Mouse (Mus musculus): ENCODE data around the gene Shisa3.
A peak's percentile ranks its signal among the peaks of the same experiment; 100 is the strongest.

The Shisa3 gene

GRCm38 (mm10) chr5:67607804-67608673 is at the start of gene Shisa3:
Gene Shisa3, plus strand, starts transcription at chr5:67607882.
- DNase-seq, result peak; percentile 16

- DNase-seq, result no peak
Measured at GRCm38 (mm10) chr5:67558644-67559043, 49.0 kb upstream of the Shisa3 start.

GRCm38 (mm10) chr5:67559063-67559462 is 48.6 kb upstream of the Shisa3 start:
- no peak for DNase-seq

GRCm38 (mm10) chr5:67572552-67573155 is 35.0 kb upstream of the Shisa3 start:
- no peak for DNase-seq

- DNase-seq, result no peak
Measured at GRCm38 (mm10) chr5:67574039-67574438, 33.6 kb upstream of the Shisa3 start.

- no peak for DNase-seq
Measured at GRCm38 (mm10) chr5:67575705-67576104, 32.0 kb upstream of the Shisa3 start.

GRCm38 (mm10) chr5:67579725-67580633 is 27.7 kb upstream of the Shisa3 start:
- no peak for DNase-seq

GRCm38 (mm10) chr5:67595070-67595469 is 12.6 kb upstream of the Shisa3 start:
- no peak for DNase-seq

GRCm38 (mm10) chr5:67595629-67596028 is 12.1 kb upstream of the Shisa3 start:
- DNase-seq, result no peak

- DNase-seq, result no peak
Measured at GRCm38 (mm10) chr5:67599935-67600334, 7.7 kb upstream of the Shisa3 start.

GRCm38 (mm10) chr5:67605951-67606350 is 1.7 kb upstream of the Shisa3 start:
- DNase-seq, result no peak

GRCm38 (mm10) chr5:67606916-67607803 is 522 bp upstream of the Shisa3 start:
- DNase-seq, result peak in 1 of 2 experiments; percentile 44

- no peak for DNase-seq
Measured at GRCm38 (mm10) chr5:67608674-67609519, 1.2 kb downstream of the Shisa3 start.

- no peak for DNase-seq
Measured at GRCm38 (mm10) chr5:67609520-67609837, 1.8 kb downstream of the Shisa3 start.

- no peak for DNase-seq
Measured at GRCm38 (mm10) chr5:67621230-67621629, 13.5 kb downstream of the Shisa3 start.

- DNase-seq, result no peak
Measured at GRCm38 (mm10) chr5:67628180-67628940, 20.7 kb downstream of the Shisa3 start.

GRCm38 (mm10) chr5:67629440-67629839 is 21.8 kb downstream of the Shisa3 start:
- DNase-seq, result no peak

- DNase-seq, result no peak
Measured at GRCm38 (mm10) chr5:67629861-67630260, 22.2 kb downstream of the Shisa3 start.

- DNase-seq, result no peak
Measured at GRCm38 (mm10) chr5:67631261-67631660, 23.6 kb downstream of the Shisa3 start.

- DNase-seq, result no peak
Measured at GRCm38 (mm10) chr5:67633138-67633782, 25.6 kb downstream of the Shisa3 start.
